Mouse (Mus musculus) CH12.LX (cell line): ENCODE measurements around the gene Fam221b.

ENCODE experiments used
- CTCF ChIP-seq, 2 experiments: IDR thresholded peaks in 1 of 2; conservative IDR thresholded peaks in 1 of 2; 2 replicates each; pipeline ENCODE4 v1.5.1; 2011 to 2012; ENCODE audit warnings: low read depth in 2 of 2, low read length in 2 of 2, improper control_type of control experiment in 1 of 2, inconsistent platforms in 1 of 2, mild to moderate bottlenecking in 1 of 2, moderate library complexity in 1 of 2
- HCFC1 ChIP-seq: IDR thresholded peaks from 2 replicates; pipeline ENCODE4 v1.6.1; 2012; ENCODE audit warnings: low read depth, mild to moderate bottlenecking, inconsistent platforms, low read length, improper control_type of control experiment
- POLR2A ChIP-seq: IDR thresholded peaks from 2 replicates; pipeline ENCODE4 v1.6.1; 2011; ENCODE audit warnings: low read depth, mild to moderate bottlenecking, improper control_type of control experiment, low read length
- USF1 ChIP-seq: IDR thresholded peaks from 2 replicates; pipeline ENCODE4 v1.6.1; 2014; ENCODE audit warnings: low read depth, mild to moderate bottlenecking, inconsistent platforms, low read length, improper control_type of control experiment
- ZC3H11A ChIP-seq: IDR thresholded peaks from 2 replicates; pipeline ENCODE4 v1.6.1; 2012; ENCODE audit warnings: low read depth, mild to moderate bottlenecking, inconsistent platforms, low read length, improper control_type of control experiment
- ZNF384 ChIP-seq: IDR thresholded peaks from 2 replicates; pipeline ENCODE4 v1.6.1; 2012; ENCODE audit warnings: low read depth, low read length, improper control_type of control experiment, inconsistent platforms

- no peak for TF ChIP-seq POLR2A
- no peak for TF ChIP-seq CTCF (conservative IDR thresholded peaks at IDR 0.05 in 1 of 2, IDR thresholded peaks at IDR 0.05 in 1 of 2; ENCODE audit: low read depth in 2 of 2, low read length in 2 of 2)
- TF ChIP-seq HCFC1, result no peak
- no peak for TF ChIP-seq USF1
- no peak for TF ChIP-seq ZNF384
- TF ChIP-seq ZC3H11A, result no peak
Observed at GRCm38 (mm10) chr4:43713652-43714219, 44.8 kb upstream of the Fam221b start.
